Mouse (Mus musculus): ENCODE data around the gene Crtc2. TPM values are rescaled to one million over a fixed set of nuclear protein-coding genes. Genes with fewer than 3 reads are reported as not detected.
"Not testable (repeated sequence)": the region's sequence is repeated elsewhere in the genome, so short reads cannot be mapped to it uniquely, and the experiment has no call there.

Crtc2 gene
- polyA plus RNA-seq, 1 experiment from 2014 or later, result 23.6 TPM

GRCm38 (mm10) chr3:90247630-90247959, 6.4 kb upstream of the Crtc2 start:
- H3K27ac ChIP-seq, result peak overlapping the region; percentile 91

GRCm38 (mm10) chr3:90247960-90248745, 5.8 kb upstream of the Crtc2 start, which contains the start of gene Slc39a1:
Slc39a1 (plus strand) TSS chr3:90248172.
- Histone ChIP-seq H3K9me3 (no peaks in the 10 kb centered on the region), H3K4me2 (replicated peaks) (peak within 1 kb of the TSS; percentile 90), H3K9ac (peak within 1 kb of the TSS; percentile 82), H3K4me3 (peak within 1 kb of the TSS; percentile 79), H3K27me3 (no peaks in the 10 kb centered on the region), H3K36me3 (peaks cover 22% of the 10 kb centered on the region), H3K4me1 (peaks cover 23% of the 10 kb centered on the region), H3K27ac (peak within 1 kb of the TSS; percentile 91)
- under 1% methylated on average over 39 of the region's 44 CpGs for WGBS
- ATAC-seq (ENCODE audit: low FRiP score, low read depth), result peak; percentile 94

More at GRCm38 (mm10) chr3:90247630-90247959, 6.4 kb upstream of the Crtc2 start:
- H3K4me2 ChIP-seq (replicated peaks), result peak overlapping the region; percentile 90
- H3K9ac ChIP-seq, result peak overlapping the region; percentile 82
- peaks cover 22% of the 10 kb centered on the region for H3K36me3 ChIP-seq
- 0% methylated on average over 3 of the region's 3 CpGs for WGBS
- ATAC-seq (ENCODE audit: low FRiP score, low read depth), result peak; percentile 13; the same call in 1 of the 2 replicates
- no peaks in the 10 kb centered on the region for H3K9me3 ChIP-seq
- peaks cover 29% of the 10 kb centered on the region for H3K4me1 ChIP-seq
- peak overlapping the region; percentile 79 for H3K4me3 ChIP-seq
- no peaks in the 10 kb centered on the region for H3K27me3 ChIP-seq

- no peak for ATAC-seq (ENCODE audit: low FRiP score, low read depth)
- H3K4me1 ChIP-seq, result peaks cover 18% of the 10 kb centered on the region
- peak overlapping the region; percentile 90 for H3K4me2 ChIP-seq (replicated peaks)
- peak overlapping the region; percentile 82 for H3K9ac ChIP-seq
- H3K27me3 ChIP-seq, result no peaks in the 10 kb centered on the region
- H3K4me3 ChIP-seq, result peak overlapping the region; percentile 79
- peak overlapping the region; percentile 89 for H3K27ac ChIP-seq
- no peaks in the 10 kb centered on the region for H3K9me3 ChIP-seq
- peaks cover 22% of the 10 kb centered on the region for H3K36me3 ChIP-seq
- 5% methylated on average over 10 of the region's 10 CpGs for WGBS
Measured at GRCm38 (mm10) chr3:90248746-90249100, 5.2 kb upstream of the Crtc2 start.

GRCm38 (mm10) chr3:90250791-90251190, 3.2 kb upstream of the Crtc2 start:
- Histone ChIP-seq H3K4me3 (no peak overlapping the region), H3K27me3 (no peaks in the 10 kb centered on the region), H3K4me1 (peaks cover 24% of the 10 kb centered on the region), H3K9ac (no peak overlapping the region), H3K36me3 (peaks cover 22% of the 10 kb centered on the region), H3K27ac (no peak overlapping the region), H3K9me3 (no peaks in the 10 kb centered on the region), H3K4me2 (replicated peaks) (no peak overlapping the region)
- WGBS, result 82% methylated on average over 6 of the region's 6 CpGs
- ATAC-seq (ENCODE audit: low FRiP score, low read depth), result no peak

GRCm38 (mm10) chr3:90251731-90252226, 2.2 kb upstream of the Crtc2 start:
- not testable (repeated sequence) for H3K4me2 ChIP-seq (replicated peaks); H3K9me3 ChIP-seq; H3K27ac ChIP-seq; H3K27me3 ChIP-seq; ATAC-seq (ENCODE audit: low FRiP score, low read depth); H3K9ac ChIP-seq; H3K4me3 ChIP-seq
- Histone ChIP-seq H3K4me1 (peaks cover 31% of the 10 kb centered on the region), H3K36me3 (peaks cover 22% of the 10 kb centered on the region)
- 92% methylated on average over 11 of the region's 12 CpGs for WGBS

- not testable (repeated sequence) for ATAC-seq (ENCODE audit: low FRiP score, low read depth); H3K4me3 ChIP-seq
- 92% methylated on average over 2 of the region's 2 CpGs for WGBS
Measured at GRCm38 (mm10) chr3:90252659-90253058, 1.3 kb upstream of the Crtc2 start.

GRCm38 (mm10) chr3:90253174-90253573, 789 bp upstream of the Crtc2 start:
- Histone ChIP-seq H3K4me1 (peaks cover 28% of the 10 kb centered on the region), H3K4me2 (replicated peaks) (peak overlapping the region; percentile 78; the same call in 1 of the 2 replicates), H3K36me3 (peaks cover 34% of the 10 kb centered on the region)
- ATAC-seq (ENCODE audit: low FRiP score, low read depth); H3K27me3 ChIP-seq; H3K9me3 ChIP-seq; H3K9ac ChIP-seq; H3K4me3 ChIP-seq; H3K27ac ChIP-seq: not testable (repeated sequence)
- WGBS, result 77% methylated on average over 1 of the region's 1 CpGs

More at GRCm38 (mm10) chr3:90252659-90253058, 1.3 kb upstream of the Crtc2 start:
- H3K4me1 ChIP-seq, result peaks cover 28% of the 10 kb centered on the region
- H3K4me2 ChIP-seq (replicated peaks); H3K9me3 ChIP-seq; H3K27me3 ChIP-seq; H3K27ac ChIP-seq; H3K9ac ChIP-seq: not testable (repeated sequence)
- H3K36me3 ChIP-seq, result peaks cover 29% of the 10 kb centered on the region

GRCm38 (mm10) chr3:90254419-90255193, 643 bp downstream of the Crtc2 start:
- H3K4me3 ChIP-seq, result peak overlapping the region; percentile 91
- peak overlapping the region; percentile 87 for H3K27ac ChIP-seq
- H3K27me3 ChIP-seq, result no peaks in the 10 kb centered on the region
- peak overlapping the region; percentile 95 for H3K9ac ChIP-seq
- H3K9me3 ChIP-seq, result no peaks in the 10 kb centered on the region
- H3K36me3 ChIP-seq, result peaks cover 45% of the 10 kb centered on the region
- H3K4me2 ChIP-seq (replicated peaks), result peak overlapping the region; percentile 78
- peak; percentile 55 for ATAC-seq (ENCODE audit: low FRiP score, low read depth)
- WGBS, result under 1% methylated on average over 41 of the region's 41 CpGs
- peaks cover 17% of the 10 kb centered on the region for H3K4me1 ChIP-seq

- 0 out of 2 replicates have a peak overlapping the region, but pooled peaks have one; percentile 87 for H3K27ac ChIP-seq
- H3K36me3 ChIP-seq, result peaks cover 49% of the 10 kb centered on the region
Measured at GRCm38 (mm10) chr3:90255194-90255565, 1.2 kb downstream of the Crtc2 start.

GRCm38 (mm10) chr3:90255784-90256353, 1.9 kb downstream of the Crtc2 start:
- Histone ChIP-seq H3K36me3 (peaks cover 49% of the 10 kb centered on the region), H3K4me2 (replicated peaks) (peak overlapping the region; percentile 78), H3K27ac (no peak overlapping the region), H3K9me3 (no peaks in the 10 kb centered on the region), H3K9ac (peak overlapping the region; percentile 95), H3K4me3 (peak overlapping the region; percentile 91), H3K27me3 (no peaks in the 10 kb centered on the region), H3K4me1 (peaks cover 16% of the 10 kb centered on the region)
- no peak for ATAC-seq (ENCODE audit: low FRiP score, low read depth)
- 91% methylated on average over 14 of the region's 14 CpGs for WGBS

More at GRCm38 (mm10) chr3:90255194-90255565, 1.2 kb downstream of the Crtc2 start:
- peak overlapping the region; percentile 91 for H3K4me3 ChIP-seq
- H3K9ac ChIP-seq, result peak overlapping the region; percentile 95
- ATAC-seq (ENCODE audit: low FRiP score, low read depth), result no peak
- peak overlapping the region; percentile 78 for H3K4me2 ChIP-seq (replicated peaks)
- WGBS, result 23% methylated on average over 2 of the region's 2 CpGs
- peaks cover 16% of the 10 kb centered on the region for H3K4me1 ChIP-seq
- no peaks in the 10 kb centered on the region for H3K9me3 ChIP-seq
- H3K27me3 ChIP-seq, result no peaks in the 10 kb centered on the region

GRCm38 (mm10) chr3:90256731-90257530, 3.0 kb downstream of the Crtc2 start:
- Histone ChIP-seq H3K9ac (no peak overlapping the region), H3K9me3 (no peaks in the 10 kb centered on the region), H3K27me3 (no peaks in the 10 kb centered on the region), H3K36me3 (peaks cover 50% of the 10 kb centered on the region), H3K4me3 (no peak overlapping the region), H3K4me1 (peaks cover 16% of the 10 kb centered on the region), H3K27ac (no peak overlapping the region), H3K4me2 (replicated peaks) (no peak overlapping the region)
- ATAC-seq (ENCODE audit: low FRiP score, low read depth), result no peak
- 91% methylated on average over 19 of the region's 19 CpGs for WGBS
